Mouse (Mus musculus) erythroblast, embryonic 14.5 days (primary cell): ENCODE results near the gene Odf2.

Experiments used
- GATA1 ChIP-seq: IDR thresholded peaks from 2 replicates; pipeline ENCODE4 v1.6.1; 2012; ENCODE audit warnings: low read length, inconsistent platforms, mixed read lengths
- TAL1 ChIP-seq: IDR thresholded peaks from 3 replicates; pipeline ENCODE4 v1.6.1; 2012; ENCODE audit warnings: low read length, inconsistent platforms, mixed read lengths

DNA sequence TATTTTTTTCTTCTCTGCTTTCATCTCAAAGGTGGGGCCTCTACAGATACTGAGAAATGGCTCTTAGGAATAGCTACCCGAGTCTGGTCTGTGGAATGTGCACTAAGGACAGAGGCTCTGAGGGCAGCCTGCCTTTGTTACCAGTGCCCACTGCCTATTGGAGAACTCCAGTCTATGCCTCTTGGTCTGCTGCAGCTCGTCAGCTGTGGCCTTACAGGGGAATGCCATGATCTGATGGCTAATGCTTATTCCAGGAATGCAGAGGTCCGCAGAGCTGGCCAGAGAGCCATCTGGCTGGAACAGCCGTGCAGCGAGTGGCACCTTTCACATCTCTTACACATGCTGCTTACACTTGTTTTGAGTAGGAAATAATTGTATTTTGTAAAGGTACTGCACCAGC, 78.7 kb downstream of the Odf2 start:
- TF ChIP-seq GATA1: no peak
- TF ChIP-seq TAL1: no peak
